Mouse (Mus musculus): ENCODE measurements around the gene Neb.

The Neb gene

DNA sequence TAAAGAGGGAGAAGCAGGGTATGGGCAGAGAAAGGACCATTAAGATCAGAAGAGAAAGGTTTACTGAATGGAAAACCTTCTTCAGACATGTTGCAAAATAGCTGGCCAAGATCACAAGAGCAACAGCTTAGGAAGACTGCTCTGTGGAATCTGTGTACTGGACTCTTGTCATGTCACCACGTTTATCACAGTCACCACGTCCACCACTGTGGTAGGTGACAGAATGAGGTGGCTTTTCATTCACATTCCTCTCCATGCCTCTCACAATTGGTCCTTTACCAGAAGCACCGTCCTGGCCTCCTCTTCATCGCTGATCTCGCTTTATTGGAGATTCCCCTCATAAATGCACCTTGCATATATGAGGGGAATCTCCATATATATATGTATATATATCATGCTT is 71.6 kb downstream of the Neb start:
- ATAC-seq (ENCODE audit: low TSS enrichment), result no peak

DNA sequence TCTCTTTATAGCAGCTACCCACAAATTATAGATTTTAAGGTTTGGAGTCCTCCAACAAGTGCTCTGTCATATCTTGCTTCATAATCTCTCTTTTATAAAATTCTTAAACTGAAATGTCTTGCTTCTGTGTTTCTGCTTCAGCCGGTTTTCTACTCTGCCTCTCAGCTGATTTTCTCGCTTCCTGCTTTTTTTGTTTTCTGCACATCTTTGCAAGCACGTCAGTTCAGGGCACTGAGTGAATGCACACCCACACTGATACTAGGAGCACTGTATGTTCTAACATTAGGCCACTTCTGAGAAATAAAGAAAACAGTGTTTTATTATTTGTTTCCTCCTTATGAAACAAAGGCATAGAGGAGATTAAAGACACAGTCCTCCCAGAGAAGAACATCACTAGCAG is 73.7 kb downstream of the Neb start:
- peak; percentile 65; the same call in 1 of the 2 replicates for ATAC-seq (ENCODE audit: low TSS enrichment)

DNA sequence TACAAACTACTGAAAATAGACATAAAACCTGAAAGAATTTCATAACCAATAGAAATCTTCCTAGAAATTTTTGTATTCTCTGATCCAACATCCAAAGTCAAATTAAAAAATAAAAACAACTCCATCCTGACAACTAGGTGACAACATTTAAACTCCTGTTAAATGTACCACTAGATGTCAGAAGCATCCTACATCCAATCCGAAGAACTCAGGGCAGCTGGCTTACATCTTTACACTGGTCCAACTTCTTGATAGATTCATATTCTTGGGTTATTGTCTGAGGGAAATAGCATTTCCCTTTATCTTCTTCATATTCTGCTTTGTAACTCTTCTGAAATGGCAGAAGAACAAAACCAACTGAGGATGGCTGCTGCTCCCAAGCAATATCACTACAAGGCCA is 74.9 kb downstream of the Neb start:
- 0 out of 2 replicates have a peak, but pooled peaks have one; percentile 72 for ATAC-seq (ENCODE audit: low TSS enrichment)

DNA sequence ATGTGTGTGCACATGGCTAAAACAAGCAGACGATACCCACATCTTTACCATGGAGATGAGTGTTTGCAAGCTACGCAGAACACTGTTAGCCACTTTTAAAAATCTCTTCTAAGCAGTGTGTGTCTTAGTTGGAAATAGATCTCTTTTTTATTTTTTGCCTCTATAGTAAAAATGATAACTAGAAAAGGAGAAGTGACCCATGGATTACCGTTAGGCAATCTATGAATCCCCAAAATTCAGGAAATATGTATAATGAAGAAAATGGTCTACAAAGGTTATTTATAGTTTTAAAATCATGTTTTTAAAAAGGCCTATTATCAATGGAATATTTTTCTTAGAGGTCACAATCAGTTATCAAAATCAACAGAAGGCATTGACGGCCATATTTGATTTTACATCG is 80.3 kb downstream of the Neb start:
- no peak for ATAC-seq (ENCODE audit: low TSS enrichment)

DNA sequence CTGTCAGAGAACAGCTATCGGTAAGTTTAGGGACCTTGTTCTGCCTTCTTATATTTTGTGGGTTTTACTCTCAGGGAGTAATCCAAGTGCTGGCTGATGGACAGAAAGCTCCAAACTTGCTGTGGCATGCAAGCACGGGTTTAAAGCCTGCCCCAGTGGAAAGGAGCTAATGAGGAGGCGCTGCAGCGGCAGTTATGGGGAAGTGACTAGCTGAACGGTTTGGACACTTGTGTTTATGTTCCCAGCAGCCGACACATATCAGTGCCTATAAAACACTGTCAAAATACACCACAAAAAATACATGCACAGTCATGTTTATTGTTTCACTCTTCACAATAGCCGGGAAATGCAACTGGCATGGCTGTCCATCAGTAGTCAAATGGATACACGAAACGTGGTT is 81.5 kb downstream of the Neb start:
- no peak for ATAC-seq (ENCODE audit: low TSS enrichment)

DNA sequence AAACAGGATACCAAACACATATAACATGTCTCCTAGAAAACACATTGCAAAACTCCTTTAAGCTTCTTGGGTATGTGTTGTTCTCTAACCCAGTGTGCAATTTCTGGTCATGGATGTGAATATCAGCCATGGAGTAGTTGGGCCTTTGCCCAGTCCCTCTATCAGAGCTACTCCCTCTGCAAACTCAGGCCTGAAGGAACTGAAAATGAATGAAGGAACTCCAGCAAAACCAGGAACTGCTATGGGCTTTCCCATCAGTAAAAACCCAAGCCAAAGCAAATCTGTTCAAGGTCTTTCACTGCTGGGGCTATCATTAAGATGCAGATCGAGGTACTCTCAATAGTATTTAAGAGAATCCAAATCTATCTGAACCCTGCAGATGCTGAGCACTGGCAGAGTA is 90.8 kb downstream of the Neb start:
- ATAC-seq (ENCODE audit: low TSS enrichment), result no peak

DNA sequence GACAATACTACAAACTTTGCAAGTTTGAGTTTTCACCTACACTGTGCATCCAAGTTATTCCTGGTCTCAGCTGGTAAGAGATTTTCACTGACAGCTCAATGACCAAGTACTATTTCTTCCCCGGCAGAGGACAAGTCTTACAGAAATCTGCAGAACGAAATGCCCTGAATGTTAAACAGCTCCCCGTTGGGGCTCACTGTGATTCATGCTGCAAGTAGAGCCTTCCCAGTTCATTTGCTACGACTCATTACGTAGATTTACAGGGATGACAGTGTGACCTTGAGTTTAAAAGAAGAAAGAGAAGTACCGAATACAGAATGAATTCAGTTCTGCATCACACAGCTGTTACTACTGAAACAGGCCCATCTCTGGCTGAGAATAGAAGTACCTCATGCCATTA is 91.9 kb downstream of the Neb start:
- ATAC-seq (ENCODE audit: low TSS enrichment), result peak; percentile 64

DNA sequence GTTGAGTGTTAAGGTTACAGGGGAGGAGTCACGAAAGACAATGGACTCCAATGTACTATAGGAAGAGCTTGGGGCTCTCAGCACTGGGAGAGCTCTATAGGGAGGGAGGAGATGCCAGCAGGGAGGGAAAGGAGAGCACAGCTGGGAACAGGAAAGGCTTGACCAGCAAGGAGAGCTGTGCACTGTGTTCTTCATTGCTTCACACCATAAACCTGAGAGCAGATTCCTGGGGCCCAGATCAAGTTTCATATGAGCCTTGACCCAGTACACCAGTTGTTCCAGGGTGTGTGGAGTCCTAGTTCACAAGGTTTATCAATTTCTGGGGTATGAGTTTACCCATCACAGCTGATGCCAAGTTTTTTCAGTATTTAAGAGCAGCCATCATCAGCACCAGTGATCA is 106.1 kb downstream of the Neb start:
- ATAC-seq (ENCODE audit: low TSS enrichment), result no peak

DNA sequence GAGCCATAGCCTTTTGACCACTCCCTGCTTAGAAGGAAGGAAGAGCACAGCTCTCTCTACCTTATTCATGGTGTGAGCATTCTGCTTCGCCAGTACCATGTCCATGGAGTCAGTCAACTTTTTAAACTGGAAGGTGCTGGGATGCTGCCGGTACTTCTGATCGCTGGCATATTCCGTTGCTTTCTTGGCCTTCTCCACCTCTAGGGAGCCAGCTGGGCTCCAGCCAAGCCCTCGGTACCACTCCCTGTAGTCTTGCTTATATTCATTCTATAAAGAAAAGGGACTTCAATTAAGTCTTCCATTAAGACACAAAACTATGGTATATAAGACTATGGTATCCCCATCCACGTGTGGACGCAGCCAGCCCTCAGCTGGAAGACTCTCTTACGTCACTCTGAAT is 107.4 kb downstream of the Neb start:
- ATAC-seq (ENCODE audit: low TSS enrichment), result no peak

DNA sequence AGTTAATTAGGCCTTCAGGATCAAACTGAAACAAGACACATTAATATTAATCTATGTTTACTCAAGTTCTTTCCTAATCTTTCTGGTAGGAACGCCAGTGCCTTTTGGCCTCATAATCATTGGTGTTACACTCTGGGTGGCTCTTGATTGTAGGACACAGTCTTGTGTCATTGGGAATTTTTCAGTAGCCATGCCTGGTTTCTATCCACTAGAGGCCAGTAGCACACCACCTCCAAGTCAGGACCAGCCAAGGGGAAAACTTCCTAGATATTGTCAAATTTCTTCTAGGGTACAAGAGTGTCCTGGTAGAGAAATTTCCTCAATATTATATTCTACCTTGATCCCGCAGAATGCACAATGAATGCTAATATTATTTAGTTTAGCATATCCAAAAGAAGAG is 116.1 kb downstream of the Neb start:
- peak; percentile 97 for ATAC-seq (ENCODE audit: low TSS enrichment)

DNA sequence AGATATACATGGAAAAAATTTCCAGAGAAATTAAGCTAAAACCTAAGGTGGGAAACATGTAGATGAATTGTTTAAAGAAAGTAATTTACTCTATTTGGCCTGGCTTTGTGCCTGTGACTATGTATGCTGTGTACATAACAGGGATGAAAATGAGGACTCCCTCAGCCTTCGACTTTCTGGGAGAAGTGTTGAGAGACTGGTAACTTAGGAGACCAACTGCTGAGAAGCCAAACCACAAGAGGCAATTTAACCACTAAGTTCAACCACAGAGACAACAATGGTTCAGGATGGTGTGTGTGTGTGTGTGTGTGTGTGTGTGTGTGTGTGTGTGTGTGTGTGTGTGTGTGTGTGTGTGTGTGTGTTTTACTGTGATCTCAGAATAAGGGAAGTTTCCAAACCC is 126.2 kb downstream of the Neb start:
- no peak for ATAC-seq (ENCODE audit: low TSS enrichment)

DNA sequence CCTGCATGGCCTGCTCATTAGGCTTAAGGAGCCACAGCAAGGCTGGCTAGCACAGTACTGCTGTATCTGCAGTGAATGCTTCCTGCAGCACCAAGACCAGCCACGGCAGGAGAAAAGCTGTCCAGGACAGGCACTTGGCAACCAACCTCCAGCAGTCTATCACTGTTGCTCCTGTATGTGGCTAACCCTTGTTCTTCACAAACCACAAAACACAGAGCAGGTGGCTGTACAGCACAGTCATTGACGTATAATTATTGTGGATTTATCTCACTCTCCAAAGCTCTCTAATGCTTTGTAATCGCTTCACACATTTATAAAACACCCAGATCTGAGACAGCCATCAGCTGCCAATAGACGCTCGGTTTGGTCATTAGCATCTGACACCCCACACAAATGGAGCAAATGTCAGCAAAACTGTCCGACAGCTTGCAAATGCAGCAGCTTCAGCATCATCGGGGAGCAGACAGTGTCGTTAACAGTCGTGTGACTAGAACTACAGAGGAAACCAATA is 129.9 kb downstream of the Neb start:
- ATAC-seq (ENCODE audit: low TSS enrichment), result no peak

DNA sequence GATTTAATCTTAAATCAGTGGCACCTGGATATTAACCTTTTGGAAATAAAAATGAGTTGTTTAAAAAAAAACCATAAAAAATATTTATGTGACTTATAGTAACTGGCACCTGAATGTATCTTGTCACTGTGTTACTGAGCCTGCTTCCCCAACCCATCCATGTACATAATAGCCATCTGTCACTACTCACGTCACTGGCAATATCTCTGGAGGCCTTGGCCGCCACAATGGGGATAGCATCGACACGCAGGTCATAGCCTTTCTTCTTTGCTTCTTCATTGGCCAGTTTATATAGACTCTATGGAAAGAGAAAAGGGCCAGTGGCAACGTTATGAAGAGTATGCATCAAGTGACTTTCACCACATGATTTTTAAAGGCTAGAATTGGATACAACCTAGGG is 133.2 kb downstream of the Neb start:
- no peak for ATAC-seq (ENCODE audit: low TSS enrichment)

DNA sequence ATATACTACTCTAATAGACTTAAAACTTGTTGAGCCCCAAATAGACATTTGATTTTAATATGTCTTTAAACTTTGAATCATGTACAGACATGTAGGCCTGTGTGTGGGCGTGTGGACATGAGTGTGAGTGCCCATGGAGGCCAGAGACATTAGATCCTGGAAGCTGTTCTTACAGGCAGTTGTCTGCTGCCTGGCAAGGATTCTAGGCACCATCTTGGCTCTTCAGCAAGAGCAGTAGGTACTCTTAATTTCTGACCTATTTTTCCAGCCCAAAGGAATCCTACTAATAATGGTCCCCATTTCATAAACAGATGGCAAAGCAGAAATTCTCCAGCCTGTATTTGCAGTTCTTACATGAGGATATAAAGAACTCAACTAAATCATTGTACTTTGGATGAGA is 135.6 kb downstream of the Neb start:
- ATAC-seq (ENCODE audit: low TSS enrichment), result no peak

DNA sequence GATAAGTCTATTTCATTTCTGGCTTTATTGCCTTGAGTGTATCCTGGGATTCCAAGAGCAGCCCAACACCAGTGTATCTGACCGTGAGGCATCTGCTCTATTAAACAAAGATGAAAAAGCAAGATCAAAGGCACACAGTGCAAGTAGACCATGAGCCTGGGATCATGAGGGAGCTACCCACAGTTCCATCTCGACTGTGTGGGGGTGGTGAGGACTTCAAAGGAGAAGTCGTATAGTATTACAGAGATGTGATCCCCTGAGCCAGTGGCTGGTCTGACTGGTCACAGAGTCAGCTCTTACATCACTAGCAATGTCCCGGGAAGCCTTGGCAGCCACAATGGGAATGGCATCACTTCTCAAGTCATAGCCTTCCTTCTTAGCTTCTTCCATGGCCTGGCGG is 140.4 kb downstream of the Neb start:
- no peak for ATAC-seq (ENCODE audit: low TSS enrichment)

DNA sequence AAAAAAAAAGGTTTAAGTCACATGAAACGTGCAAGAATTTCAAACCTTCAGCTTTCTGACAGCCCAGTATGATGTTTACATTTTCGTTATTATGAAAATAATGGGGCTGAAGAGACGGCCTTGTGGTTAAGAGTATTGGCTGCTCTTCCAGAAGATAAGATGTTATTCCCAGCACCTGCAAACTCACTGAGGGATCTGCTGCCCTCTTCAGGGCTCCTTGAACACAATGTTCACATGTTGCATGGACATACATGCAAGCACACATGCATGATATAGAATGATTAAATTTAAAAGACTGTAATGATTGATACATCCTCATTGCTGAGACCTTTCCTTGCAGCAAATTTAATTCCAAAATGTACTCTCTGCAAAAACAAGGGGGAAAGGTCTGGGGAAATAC is 150.7 kb downstream of the Neb start:
- ATAC-seq (ENCODE audit: low TSS enrichment), result peak; percentile 87

DNA sequence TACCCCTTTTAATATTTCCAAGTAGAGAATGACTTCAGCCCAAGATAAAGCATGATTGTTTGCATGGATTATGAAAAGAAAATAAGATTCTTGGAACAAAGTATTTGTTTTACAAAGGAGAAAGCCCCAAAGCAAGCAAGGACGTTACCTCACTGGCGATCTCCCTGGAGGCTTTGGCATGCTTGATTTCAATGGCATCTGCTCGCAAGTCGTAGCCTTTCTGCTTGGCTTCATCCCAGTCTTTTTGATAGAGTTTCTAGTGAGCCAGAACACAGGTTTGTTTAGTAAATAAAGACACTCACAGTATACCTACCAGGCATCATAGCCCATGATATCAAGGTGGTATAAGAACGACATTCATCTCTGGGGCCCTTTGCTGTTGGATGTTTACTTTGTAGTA is 153.9 kb downstream of the Neb start:
- ATAC-seq (ENCODE audit: low TSS enrichment), result no peak

DNA sequence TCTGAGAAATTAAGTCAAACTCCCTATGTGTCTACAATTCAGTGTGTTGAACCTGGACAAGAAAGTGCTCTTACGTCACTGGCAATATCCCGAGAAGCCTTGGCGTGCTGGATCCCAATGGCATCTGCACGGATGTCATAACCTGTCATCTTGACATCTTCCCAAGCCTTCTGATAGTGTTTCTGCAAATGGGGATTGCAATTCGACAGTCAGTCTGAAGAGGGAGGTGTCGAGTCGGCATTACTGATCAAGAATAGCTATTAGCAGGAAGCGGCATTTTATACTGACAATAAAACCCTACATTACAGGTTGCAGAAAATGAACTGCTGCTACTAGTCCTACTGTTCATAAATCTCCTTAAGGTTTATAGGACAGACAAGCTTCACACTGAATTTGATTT is 158.2 kb downstream of the Neb start:
- no peak for ATAC-seq (ENCODE audit: low TSS enrichment)

DNA sequence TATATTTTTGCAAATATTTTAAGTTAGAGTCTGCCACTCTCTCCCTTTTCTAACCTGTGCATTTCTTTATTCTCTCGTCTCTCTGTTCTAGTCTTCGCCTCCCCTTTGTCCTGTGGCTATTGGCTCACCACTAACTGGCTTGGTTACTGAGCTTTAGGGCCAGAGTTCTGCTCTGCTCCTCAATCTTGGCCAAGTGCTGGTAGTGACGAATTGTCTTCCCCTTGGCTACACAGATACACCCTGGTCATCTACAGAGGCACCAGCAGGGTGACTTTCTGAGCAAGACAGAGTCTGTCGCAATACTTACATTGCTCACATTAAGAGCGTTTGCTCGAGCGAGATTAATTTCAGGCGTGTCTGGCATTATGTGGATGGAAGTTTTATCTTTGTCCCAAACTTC is 162.3 kb downstream of the Neb start:
- ATAC-seq (ENCODE audit: low TSS enrichment), result no peak

DNA sequence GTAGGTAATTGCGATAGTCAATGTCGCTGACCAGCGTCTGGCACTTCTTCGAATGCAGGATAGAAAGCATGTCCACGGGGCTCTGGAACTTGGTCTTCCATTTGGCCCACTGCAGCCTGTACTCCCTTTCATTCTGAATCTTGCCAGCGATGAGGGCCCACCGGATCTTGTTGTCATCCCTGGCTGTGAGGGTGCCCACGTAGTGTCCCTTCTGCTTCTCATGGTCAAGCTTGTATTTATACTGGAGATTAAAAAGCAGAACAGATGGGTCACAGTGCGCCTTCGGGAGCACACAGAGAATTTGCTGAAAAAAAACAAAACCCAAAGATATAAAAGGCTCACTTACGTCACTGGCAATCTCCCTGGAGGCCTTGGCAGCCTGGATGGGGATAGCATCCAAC is 165.7 kb downstream of the Neb start:
- ATAC-seq (ENCODE audit: low TSS enrichment), result no peak

DNA sequence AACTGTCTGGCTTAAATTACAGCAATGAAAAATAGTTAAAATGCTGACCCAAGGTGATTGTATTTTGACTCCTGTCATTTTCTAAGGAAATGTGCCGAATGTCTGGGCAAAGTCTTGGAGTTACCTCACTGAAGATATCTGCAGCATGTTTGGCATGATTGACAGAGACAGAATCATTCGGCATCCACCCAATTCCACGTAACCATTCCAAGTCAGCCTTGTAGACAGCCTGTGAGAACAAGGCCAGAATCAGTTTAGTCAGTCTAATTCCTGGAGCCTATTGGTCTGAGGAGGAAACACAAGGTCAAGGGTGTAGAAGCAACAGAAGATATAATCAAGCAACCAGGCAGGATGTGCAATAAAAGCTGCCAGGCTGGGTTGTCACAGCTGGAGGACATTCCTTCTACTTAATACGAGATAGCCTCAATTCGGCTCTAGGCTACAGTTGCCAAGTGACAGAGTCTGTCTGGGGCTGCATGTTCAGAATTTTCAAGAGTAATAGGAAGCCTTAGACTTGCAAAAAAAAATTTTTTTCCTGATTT is 166.8 kb downstream of the Neb start:
- no peak for ATAC-seq (ENCODE audit: low TSS enrichment)

DNA sequence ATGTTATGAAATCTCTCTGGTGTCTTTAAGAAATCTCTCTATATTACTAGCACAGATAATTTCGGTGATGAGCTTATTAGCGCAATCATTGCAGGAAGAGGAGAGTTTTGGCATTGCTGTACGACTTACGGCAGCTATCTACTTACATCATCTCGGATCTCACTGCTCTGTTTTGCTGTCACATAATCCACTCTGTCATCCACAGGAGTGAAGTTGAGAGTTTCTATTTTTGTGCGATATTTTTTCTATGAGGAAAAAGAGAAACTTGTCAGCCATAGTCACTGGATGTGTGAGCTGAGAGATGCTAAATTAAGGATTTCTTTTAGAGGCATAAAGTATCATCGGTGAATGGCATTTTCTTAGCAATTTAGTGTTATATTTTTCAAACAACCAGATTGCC is 167.6 kb downstream of the Neb start:
- ATAC-seq (ENCODE audit: low TSS enrichment), result peak; percentile 94

DNA sequence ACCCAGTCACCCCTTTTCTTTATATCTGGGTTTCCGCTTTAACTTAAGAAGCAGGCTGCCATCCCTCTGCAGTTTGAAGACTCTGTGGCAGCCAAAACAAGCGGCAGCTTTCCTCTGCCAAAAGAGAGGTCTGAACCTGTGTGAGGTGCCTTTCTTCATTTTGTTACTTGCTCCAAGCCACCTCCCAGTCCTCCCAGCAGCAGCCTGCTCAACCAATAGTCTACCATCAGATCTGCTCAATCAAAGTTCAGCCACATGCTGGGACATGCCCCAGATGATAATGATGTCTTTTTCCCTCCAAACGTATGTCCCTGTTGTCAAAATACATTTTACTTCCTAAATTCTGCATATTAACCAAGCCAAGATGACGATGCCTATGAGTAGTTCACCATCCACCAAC is 173.3 kb downstream of the Neb start:
- ATAC-seq (ENCODE audit: low TSS enrichment), result no peak

DNA sequence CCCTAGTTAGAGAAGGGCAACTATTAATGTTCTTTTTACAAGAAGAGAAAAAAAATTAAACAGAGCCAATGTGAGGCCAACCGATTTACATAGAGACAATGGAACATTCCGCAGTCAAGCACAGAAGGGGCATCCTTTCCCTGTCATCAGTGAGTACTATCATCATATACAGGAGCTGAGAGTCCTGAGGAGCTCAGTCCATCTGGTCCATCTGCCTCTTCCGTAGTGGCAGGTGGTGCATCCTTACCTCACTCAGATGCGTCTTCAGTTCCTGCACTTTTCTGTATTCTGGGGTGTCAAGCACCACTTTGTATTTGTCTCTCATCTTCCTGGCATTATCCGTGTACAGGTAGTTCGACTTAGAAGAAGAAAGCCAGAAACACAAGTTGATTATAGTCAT is 184.6 kb downstream of the Neb start:
- no peak for ATAC-seq (ENCODE audit: low TSS enrichment)

DNA sequence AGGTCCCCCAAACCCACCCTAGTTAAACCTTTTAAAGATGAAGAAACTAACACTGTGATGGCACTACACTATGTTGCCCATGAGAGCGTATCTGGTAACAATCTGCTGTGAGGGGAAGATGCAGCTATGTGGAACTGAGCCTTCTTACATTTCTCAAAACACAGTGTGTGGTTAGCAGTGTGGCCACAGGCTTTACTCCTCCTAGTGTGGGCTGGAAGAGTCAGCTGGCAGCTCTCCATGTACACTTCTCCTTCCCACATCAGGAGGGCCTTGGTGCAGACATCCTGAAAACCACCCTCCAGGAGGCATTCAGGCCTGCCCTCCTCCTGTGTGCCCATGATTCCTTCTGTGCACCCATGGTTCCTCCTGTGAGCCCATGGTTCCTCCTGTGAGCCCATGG is 198.6 kb downstream of the Neb start:
- no peak for ATAC-seq (ENCODE audit: low TSS enrichment)
